Mouse (Mus musculus) adrenal gland, adult 2 months (tissue): ENCODE results near the gene Nfe2l2. TPM values are rescaled to one million over a fixed set of nuclear protein-coding genes. Genes with fewer than 3 reads are reported as not detected.
"Not testable (repeated sequence)": the region's sequence is repeated elsewhere in the genome, so short reads cannot be mapped to it uniquely, and the experiment has no call there.

Experiments used
- DNase-seq: peaks from one replicate; pipeline ENCODE4 v3.0.0; 2021
- polyA plus RNA-seq: library from polyadenylated mRNA; depleted of rRNA; stranded (reverse); fragments of >200 nt; gene quantifications from 2 replicates; pipeline ENCODE4 v1.2.3, GENCODE M21; 2012
- total RNA-seq, 2 experiments: library from RNA; stranded (reverse); gene quantifications; 2 replicates each; pipeline ENCODE4 v1.2.3; 2021

The Nfe2l2 gene
- total and polyA plus RNA-seq, 3 experiments: 42.9 to 124 (median 84.3) TPM

GRCm38 (mm10) chr2:75714766-75715165 lies 10.3 kb upstream of the Nfe2l2 start:
- DNase-seq: no peak

DNA sequence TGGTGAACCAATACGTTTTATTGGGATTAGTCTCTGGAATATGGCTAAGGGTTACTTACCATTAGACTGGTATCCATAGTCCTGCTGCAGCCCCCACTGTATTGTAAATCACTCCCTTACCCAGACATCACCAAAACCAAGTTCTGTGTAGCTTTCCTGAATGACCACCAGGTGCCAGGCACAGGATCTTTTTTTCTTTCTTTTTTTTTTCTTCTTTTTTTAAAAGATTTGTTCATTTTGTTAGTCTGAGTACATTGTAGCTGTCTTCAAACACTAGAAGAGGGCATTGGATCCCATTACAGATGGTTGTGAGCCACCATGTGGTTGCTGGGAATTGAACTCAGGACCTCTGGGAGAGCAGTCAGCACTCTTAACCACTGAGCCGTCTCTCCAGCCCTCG lies 8.6 kb upstream of the Nfe2l2 start:
- no peak for DNase-seq

DNA sequence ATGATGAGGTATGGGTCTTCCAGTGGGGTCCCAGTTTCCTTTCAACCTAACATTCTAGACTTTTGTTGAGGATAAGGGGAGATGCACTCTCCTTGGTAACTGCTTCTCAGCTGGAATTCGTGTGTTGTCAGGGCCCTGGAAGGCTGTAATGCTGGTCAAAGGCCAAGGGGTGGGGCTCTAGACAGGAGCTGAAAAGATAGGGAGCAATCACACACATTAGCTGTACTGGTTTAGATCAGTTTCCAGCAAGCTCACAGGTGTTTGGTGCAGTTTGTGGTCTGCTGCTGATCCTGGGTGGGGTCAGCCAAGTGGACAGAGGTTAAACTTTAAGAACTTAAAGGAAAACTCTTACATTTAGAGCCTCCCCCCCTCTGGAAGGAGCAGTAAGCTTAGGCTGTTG lies 3.0 kb upstream of the Nfe2l2 start:
- no peak for DNase-seq

DNA sequence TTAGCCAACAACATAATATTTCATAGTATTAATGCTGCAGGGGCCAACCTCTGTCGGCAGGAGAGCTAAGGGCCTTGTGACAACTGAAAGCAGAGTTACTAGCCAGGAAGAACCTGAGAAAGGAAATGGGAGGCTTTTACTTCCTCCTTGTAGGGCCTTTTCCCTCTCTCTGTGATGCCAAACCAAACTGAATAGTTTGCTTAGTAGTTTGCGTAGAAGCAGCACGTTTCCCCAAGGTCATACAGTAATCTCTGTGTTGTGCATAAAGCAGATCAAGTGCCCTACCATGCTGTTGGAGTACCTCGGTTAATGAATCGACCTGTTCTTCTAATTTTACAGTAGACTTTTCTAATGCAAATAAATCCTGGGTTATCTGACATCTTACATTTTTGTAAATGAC lies 2.0 kb upstream of the Nfe2l2 start:
- DNase-seq: no peak

- DNase-seq: no peak
Measured at GRCm38 (mm10) chr2:75705162-75705752, 816 bp upstream of the Nfe2l2 start.

DNA sequence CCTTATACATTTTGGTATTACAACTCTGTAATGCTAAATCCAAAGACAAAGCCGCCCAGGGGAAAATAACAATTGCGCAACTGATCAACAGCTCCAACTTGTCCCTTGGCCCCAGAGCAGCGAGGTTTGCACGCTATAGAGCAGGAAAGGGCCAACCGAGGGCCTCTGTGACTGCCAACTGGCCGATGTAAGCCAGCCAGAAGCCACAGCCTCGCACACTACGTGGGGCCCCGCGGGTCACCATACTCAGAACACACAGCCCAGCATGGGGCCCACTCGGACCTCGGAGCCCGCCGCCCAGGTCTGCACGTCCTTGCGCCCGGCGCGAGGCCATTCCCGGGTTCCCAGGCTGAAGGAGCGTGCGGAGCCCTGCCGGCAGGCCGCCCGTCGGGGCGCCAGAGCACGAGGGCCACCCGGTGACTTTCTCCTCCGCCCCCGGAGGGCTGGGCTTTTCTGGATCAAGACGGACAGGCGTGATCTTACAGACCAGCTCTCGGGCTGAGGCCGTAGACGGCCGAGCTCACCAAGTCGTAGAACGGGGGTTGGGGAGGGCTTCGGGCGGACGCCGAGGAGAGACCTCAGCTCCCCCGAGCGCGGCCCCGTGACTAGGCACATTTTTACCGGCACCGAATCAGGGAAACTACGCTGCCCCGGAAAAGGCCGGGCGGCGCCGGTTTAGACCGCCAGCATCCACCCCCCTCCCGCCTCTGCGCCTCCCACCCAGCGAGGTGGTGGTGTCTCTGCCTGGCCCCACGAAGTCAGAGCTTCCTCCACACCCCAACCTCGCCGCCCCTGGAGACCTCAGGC lies 863 bp downstream of the Nfe2l2 start:
- peak; percentile 97 for DNase-seq

DNA sequence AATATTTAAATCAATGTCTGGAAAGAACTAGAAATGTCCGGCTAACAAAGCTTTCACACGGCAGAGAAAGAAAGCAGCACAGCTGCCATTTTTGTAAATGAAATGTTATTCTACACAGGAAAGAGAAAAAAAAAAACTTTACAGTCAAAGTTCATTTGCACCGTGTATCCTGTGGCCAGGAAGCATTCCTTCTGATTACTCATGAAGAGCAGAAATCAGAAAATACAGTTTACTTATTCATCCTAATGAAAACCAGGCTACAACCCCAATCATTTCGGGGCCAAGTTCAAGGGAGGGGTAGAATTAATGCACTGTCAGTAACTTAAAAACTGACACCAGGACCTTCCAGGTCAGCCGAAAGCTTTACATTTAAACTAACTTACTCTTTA lies 1.9 kb downstream of the Nfe2l2 start:
- no peak for DNase-seq

GRCm38 (mm10) chr2:75701822-75702587 lies 2.4 kb downstream of the Nfe2l2 start:
- DNase-seq: no peak

- DNase-seq: no peak
Measured at GRCm38 (mm10) chr2:75701207-75701606, 3.2 kb downstream of the Nfe2l2 start.

GRCm38 (mm10) chr2:75700543-75700942 lies 3.9 kb downstream of the Nfe2l2 start:
- no peak for DNase-seq

DNA sequence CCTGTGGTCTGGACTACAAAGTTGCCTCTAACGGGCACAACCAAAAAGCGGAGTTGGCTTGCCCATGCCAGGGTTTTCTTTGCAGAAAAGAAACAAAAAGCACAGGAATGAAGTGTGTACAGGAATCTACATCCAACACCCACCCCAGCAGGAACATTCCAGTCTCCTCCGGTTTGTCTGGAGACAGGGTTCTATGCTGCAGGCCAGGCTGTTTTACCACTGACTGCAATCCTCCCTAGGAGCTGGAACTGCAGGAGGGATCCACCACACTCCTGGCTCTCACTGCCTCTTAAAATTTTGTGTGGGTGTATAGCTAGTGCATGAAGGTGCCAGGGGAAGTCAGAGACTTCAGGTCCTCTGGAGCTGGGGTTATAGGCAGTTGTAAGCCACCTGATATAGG lies 5.6 kb downstream of the Nfe2l2 start:
- no peak for DNase-seq

DNA sequence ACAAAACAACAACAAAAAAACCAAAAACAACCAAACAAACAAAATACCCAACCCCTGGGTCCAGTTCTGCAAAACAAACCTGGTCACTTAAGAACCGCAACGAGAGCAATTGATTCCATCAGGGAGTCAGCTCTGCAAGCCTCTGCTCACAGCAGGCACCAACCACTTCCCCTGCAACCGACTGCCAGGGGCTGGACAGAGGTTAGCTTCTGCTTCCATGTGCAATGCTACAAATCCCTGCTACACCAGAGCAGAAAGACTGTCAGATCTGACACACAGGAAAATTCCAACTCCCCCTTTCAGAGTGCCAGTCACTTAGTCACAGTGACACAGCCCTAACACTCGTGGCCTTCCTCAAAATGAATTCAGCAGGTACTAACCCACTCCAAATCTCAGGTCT lies 6.4 kb downstream of the Nfe2l2 start:
- DNase-seq: peak; percentile 21

DNA sequence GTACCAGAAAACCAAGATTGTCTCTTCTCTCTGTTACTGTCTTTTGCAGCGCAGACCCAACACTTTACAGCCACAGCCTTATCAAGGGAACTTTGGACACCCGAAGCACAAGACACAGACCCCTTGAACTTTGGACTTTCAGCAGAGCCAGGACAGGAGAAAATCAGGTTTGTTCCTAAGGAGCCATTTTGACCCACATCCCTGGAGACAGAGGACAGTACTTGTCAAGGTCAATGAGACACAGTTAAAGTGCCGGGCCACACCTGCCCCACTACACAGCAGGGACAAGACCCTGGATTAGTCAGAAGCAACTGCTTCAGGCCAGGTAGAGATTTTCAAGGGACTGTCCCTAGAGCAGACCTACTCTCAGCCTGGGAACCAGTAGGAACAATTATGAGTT lies 7.2 kb downstream of the Nfe2l2 start:
- no peak for DNase-seq

DNA sequence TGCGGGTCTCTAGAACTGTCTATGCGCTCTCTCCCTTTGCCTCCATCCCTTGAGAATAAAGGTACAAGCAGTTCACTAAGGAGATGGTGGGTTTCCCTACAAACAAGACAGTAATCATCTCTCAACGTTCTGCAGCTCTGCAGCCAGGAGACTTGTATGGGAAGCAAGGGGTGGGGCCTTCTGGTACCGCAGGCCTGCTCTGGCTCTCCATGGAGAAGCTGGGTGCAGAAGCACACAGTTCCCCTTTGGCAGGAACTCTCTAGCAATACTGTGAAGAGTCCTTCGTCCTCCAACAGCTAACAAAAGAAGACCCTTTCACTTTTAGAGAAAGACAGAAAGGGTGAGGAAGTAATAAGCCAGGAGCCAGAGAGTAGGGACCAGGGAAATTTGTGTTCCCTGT lies 8.1 kb downstream of the Nfe2l2 start:
- peak; percentile 61 for DNase-seq

- peak; percentile 70 for DNase-seq
Measured at GRCm38 (mm10) chr2:75695676-75696350, 8.6 kb downstream of the Nfe2l2 start.

DNA sequence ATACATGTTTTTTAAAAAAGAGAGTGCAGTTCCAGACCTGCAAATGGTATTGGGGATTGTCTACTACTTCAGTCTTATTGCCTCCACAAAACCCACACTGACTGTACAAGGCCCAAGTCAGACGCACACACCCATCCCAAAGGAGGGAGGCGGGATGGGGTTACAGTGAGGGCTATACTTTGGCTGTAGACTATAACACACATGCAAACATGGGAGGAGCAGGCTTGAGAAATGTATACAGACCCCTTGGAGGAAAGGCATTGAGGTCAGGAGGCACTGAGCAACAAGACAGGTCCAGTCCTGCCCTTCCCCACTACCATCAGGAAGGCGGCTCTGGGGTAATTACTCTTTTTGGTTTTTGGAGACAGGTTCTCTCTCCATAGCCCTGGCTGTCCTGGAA lies 9.5 kb downstream of the Nfe2l2 start:
- not testable (repeated sequence) for DNase-seq

DNA sequence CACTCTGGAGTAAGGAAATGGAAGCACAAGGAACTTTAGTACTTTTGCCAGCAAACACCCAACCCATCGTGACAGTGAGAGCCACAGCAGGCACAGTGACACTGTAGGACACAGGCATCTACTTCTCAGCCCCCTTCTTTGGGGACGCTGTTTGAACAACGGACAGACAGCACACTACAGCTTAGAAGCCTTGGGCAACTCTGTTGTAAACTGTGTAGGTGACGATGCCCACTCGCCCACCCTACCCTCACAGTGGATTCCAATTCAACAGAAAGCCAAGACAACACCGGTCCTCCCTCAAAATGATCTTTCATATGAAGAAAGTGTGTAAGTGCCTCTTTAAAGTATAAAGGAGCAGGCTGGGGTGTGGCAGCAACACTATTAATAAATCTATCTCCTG lies 12.1 kb downstream of the Nfe2l2 start:
- no peak for DNase-seq

GRCm38 (mm10) chr2:75691316-75691715 lies 13.1 kb downstream of the Nfe2l2 start:
- no peak for DNase-seq

DNA sequence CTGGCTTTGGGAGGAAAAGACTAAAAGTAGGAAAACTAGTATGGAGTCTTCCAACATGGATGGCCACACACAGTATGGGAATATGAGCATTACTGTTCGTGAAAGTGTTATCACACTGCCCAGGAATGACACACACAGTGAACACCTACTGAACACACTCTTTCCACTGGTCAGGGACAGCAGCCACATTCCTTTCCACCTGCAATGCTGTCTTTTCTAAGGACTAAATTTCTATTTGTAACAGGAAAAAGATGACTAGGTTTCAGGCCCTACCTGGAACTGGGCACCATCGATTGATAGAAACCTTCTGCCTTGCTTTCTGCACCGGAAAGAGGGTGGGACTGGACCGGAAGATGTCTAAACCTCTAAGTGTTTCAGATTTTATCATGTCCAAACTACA lies 13.8 kb downstream of the Nfe2l2 start:
- no peak for DNase-seq

DNA sequence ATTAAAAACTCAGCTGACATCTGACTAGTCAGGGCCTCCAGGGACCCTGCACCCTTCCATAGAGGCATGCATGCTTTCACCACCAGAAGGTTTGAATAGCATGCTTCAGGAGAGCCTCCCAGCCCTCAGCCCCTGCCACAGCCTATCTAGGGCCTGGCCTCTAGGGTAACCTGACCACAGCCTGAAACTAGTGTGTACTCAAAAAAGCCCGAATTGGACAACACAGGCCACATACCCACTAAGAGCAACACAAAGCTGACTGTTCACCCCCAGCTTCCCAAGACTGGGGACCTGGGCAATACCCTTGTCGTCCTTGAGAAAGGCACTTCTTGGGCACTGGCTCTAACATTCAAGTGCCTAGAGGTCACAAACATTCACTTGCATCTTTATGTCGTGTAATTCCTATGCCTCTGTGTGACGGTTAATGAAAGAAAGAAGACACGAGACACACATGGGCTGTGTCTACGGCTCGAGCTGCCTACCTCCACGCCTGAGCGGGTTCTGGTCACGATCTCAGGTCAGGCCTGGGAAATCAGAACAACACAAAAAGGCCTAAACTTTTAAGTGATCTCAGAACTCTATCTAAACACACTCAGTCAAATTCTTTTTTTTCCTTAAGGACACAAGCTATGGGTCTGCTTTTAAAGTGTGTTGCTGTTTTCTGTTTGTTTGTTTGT lies 14.8 kb downstream of the Nfe2l2 start:
- DNase-seq: peak; percentile 7

DNA sequence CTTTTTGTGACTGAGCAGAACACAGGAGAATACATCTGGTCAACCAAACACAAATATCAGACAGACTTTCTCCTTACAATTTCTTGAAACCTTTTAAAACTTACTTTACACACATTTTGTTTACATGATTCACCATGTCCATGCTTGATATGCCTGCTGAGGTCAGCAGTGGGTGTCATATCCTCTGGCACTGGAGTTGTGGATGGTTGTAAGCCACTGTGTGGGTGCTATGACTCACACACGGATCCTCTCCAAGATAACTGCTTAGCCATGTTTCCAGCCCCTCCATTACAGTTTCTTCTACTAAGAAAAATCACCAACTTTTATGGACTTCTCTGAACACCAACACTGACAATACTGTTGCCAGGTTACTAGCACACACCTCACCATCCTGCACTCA lies 15.5 kb downstream of the Nfe2l2 start:
- DNase-seq: peak; percentile 53
